Comparison of ENCODE assay signal across 8 mouse cellular contexts in genomic region chr8:72572507-72572906, GRCm38 (mm10). TPM values are rescaled to one million over a fixed set of nuclear protein-coding genes. Genes with fewer than 3 reads are reported as not detected.
DNase-seq lines count a peak whose midpoint lies in the region; ATAC-seq and TF ChIP-seq lines count a peak whose summit lies in the region.

No protein-coding gene starts in this region.

- H3K4me3 ChIP-seq in cerebellum, adult 2 months (replicated peaks; ENCODE audit: insufficient read depth, low read depth, low read length) = peak overlapping the region; percentile 97
- peak overlapping the region; percentile 76 for H3K4me3 ChIP-seq in G1E (ENCODE audit: low read depth, low read length)
- peak overlapping the region; percentile 90 for H3K4me3 ChIP-seq in gastrocnemius, adult 2 months
- H3K4me3 ChIP-seq in intestine, embryonic 16.5 days (ENCODE audit: low read length) = peak overlapping the region; percentile 73
- peak overlapping the region; percentile 79 for H3K4me3 ChIP-seq in olfactory bulb, adult 2 months (ENCODE audit: insufficient read depth, low read depth, low read length)

- TF ChIP-seq POLR2A in cerebellum, adult 2 months (IDR thresholded peaks at IDR 0.05; ENCODE audit: borderline replicate concordance, insufficient read depth, low read length) = no peak
- TF ChIP-seq POLR2A in olfactory bulb, adult 2 months (IDR thresholded peaks at IDR 0.05; ENCODE audit: insufficient read depth, low read depth, low read length) = no peak

- peak overlapping the region; percentile 79 for H3K9ac ChIP-seq in intestine, embryonic 16.5 days (ENCODE audit: low read depth, low read length)

- H3K27me3 ChIP-seq in cerebellum, adult 2 months (ENCODE audit: control insufficient read depth, insufficient read depth, low read length) = no peaks in the 10 kb centered on the region
- no peaks in the 10 kb centered on the region for H3K27me3 ChIP-seq in G1E (ENCODE audit: insufficient read depth, low read length)
- no peaks in the 10 kb centered on the region for H3K27me3 ChIP-seq in intestine, embryonic 16.5 days (replicated peaks; ENCODE audit: control insufficient read depth, insufficient read depth, low read length)

- no peaks in the 10 kb centered on the region for H3K9me3 ChIP-seq in G1E (replicated peaks)
- H3K9me3 ChIP-seq in intestine, embryonic 16.5 days (ENCODE audit: control insufficient read depth, low read length) = no peaks in the 10 kb centered on the region

- under 1% methylated on average over 10 of the region's 10 CpGs for WGBS in cerebellum, adult 2 months
- WGBS in intestine, embryonic 16.5 days = 5% methylated on average over 10 of the region's 10 CpGs
- WGBS in olfactory bulb, adult 2 months = 3% methylated on average over 10 of the region's 10 CpGs

- no peak for DNase-seq in cerebellum, adult 2 months
- no peak for DNase-seq in G1E (ENCODE audit: low spot score)
- peak; percentile 89 for DNase-seq in gastrocnemius, adult 2 months
- DNase-seq in urinary bladder, adult 18-20 months (ENCODE audit: low spot score in 2 of 2) = no peak
- DNase-seq in spleen, postnatal 4 days (ENCODE audit: low spot score in 2 of 2) = no peak

- TF ChIP-seq CTCF in cerebellum, adult 2 months (IDR thresholded peaks at IDR 0.05; ENCODE audit: borderline replicate concordance, insufficient read depth, low read depth, low read length) = no peak
- TF ChIP-seq CTCF in G1E (IDR thresholded peaks at IDR 0.05; ENCODE audit: low read depth, low read length) = no peak
- no peak for TF ChIP-seq CTCF in gastrocnemius, adult 2 months (IDR thresholded peaks at IDR 0.05)
- no peak for TF ChIP-seq CTCF in olfactory bulb, adult 2 months (IDR thresholded peaks at IDR 0.05; ENCODE audit: insufficient read depth, low read depth, low read length)

- H3K4me2 ChIP-seq in intestine, embryonic 16.5 days (ENCODE audit: low read depth, low read length) = peak overlapping the region; percentile 94

- H3K36me3 ChIP-seq in G1E (replicated peaks) = peaks cover 26% of the 10 kb centered on the region
- no peaks in the 10 kb centered on the region; the same call in 1 of the 2 replicates for H3K36me3 ChIP-seq in intestine, embryonic 16.5 days (ENCODE audit: control insufficient read depth, insufficient read depth, low read length)

- peak overlapping the region; percentile 39 for H3K27ac ChIP-seq in cerebellum, adult 2 months (ENCODE audit: insufficient read depth, low read length)
- peak overlapping the region; percentile 99 for H3K27ac ChIP-seq in gastrocnemius, adult 2 months
- no peak overlapping the region for H3K27ac ChIP-seq in intestine, embryonic 16.5 days (ENCODE audit: low read length)
- peak overlapping the region; percentile 82; the same call in 1 of the 2 replicates for H3K27ac ChIP-seq in olfactory bulb, adult 2 months (ENCODE audit: insufficient read depth, low read depth, low read length)

- no peak for ATAC-seq in cerebellum, adult (ENCODE audit: insufficient number of reproducible peaks, low FRiP score, low TSS enrichment)
- ATAC-seq in G1E (ENCODE audit: extremely low read depth, insufficient number of reproducible peaks, low FRiP score, poor library complexity, severe bottlenecking) = no peak
- ATAC-seq in intestine, embryonic 16.5 days = no peak

- peaks cover 11% of the 10 kb centered on the region for H3K4me1 ChIP-seq in cerebellum, adult 2 months (ENCODE audit: control insufficient read depth, insufficient read depth, low read length)
- peaks cover 39% of the 10 kb centered on the region for H3K4me1 ChIP-seq in G1E (ENCODE audit: insufficient read depth, low read depth, low read length)
- H3K4me1 ChIP-seq in intestine, embryonic 16.5 days (ENCODE audit: control insufficient read depth, insufficient read depth, low read length) = peaks cover 19% of the 10 kb centered on the region
- peaks cover 15% of the 10 kb centered on the region for H3K4me1 ChIP-seq in olfactory bulb, adult 2 months (ENCODE audit: control insufficient read depth, insufficient read depth, low read length)

- intact Hi-C loops in gastrocnemius, adult 2 months (cut with DNase I) = loop anchor here (1.0 kb wide), 1 partner anchor 73 kb away; no protein-coding TSS in a partner anchor

RNA-seq across cellular contexts. Expression of gene Tmem38a, which starts 0.7 kb away (rescaled TPM):
- polyA plus RNA-seq in cerebellum, adult 2 months (2012; rRNA removed) = 107 and 111 TPM in 2 replicates
- total RNA-seq in G1E (2014; fragmentation: Nextera tagmentation) (3.3 and 3.5 TPM in 2 replicates), G1E (2017) (1.6 and 2.6 TPM in 2 replicates)
- polyA plus RNA-seq in G1E (2012) = 2.8 and 3.1 TPM in 2 replicates
- total RNA-seq in gastrocnemius, adult 2 months (2021) = 1,000 to 10,000 TPM; 1,184 to 1,285 TPM
- 12.1 and 12.2 TPM in 2 replicates for polyA plus RNA-seq in intestine, embryonic 16.5 days (2015; fragmentation: Nextera tagmentation; extraction: Ambion mirVana)
- not detected in 2 replicates for polyA plus RNA-seq in olfactory bulb, adult 2 months (2012; ENCODE audit: insufficient read depth, insufficient read length, low replicate concordance, missing spikeins)

RNA-seq across cellular contexts. Expression of gene Smim7, which starts 1.6 kb away (rescaled TPM):
- 72.3 and 73.7 TPM in 2 replicates for polyA plus RNA-seq in cerebellum, adult 2 months (2012; rRNA removed)
- total RNA-seq in G1E (2014; fragmentation: Nextera tagmentation) (26.8 and 36.6 TPM in 2 replicates), G1E (2017) (30.6 and 32.9 TPM in 2 replicates)
- 14.3 and 15.8 TPM in 2 replicates for polyA plus RNA-seq in G1E (2012)
- total RNA-seq in gastrocnemius, adult 2 months (2021) = 10 to 100 TPM; 64.8 to 65.9 TPM
- 114 and 121 TPM in 2 replicates for polyA plus RNA-seq in intestine, embryonic 16.5 days (2015; fragmentation: Nextera tagmentation; extraction: Ambion mirVana)
- polyA plus RNA-seq in olfactory bulb, adult 2 months (2012; ENCODE audit: insufficient read depth, insufficient read length, low replicate concordance, missing spikeins) = not detected in 2 replicates

RNA-seq across cellular contexts. Expression of gene Med26, which starts 24.4 kb away (rescaled TPM):
- polyA plus RNA-seq in cerebellum, adult 2 months (2012; rRNA removed) = 9.6 and 10.3 TPM in 2 replicates
- total RNA-seq in G1E (2014; fragmentation: Nextera tagmentation) (14.8 and 17.9 TPM in 2 replicates), G1E (2017) (6.9 and 7.6 TPM in 2 replicates)
- 43.8 and 61.3 TPM in 2 replicates for polyA plus RNA-seq in G1E (2012)
- 10 to 100 TPM in 1 of 2 experiments, 1 to 10 TPM in 1; 7.0 to 17.2 TPM for total RNA-seq in gastrocnemius, adult 2 months (2021)
- 13.5 and 14.2 TPM in 2 replicates for polyA plus RNA-seq in intestine, embryonic 16.5 days (2015; fragmentation: Nextera tagmentation; extraction: Ambion mirVana)
- polyA plus RNA-seq in olfactory bulb, adult 2 months (2012; ENCODE audit: insufficient read depth, insufficient read length, low replicate concordance, missing spikeins) = not detected in 2 replicates

Comparison
In these comparisons a context has a peak if more than half of its experiments do, and no peak if none do; other contexts are left out.
1. RNA of gene Smim7, which starts 1.6 kb away (polyA plus RNA-seq): 114 to 121 TPM in intestine, embryonic 16.5 days, 72.3 to 73.7 TPM in cerebellum, adult 2 months and 14.3 to 15.8 TPM in G1E; not detected in olfactory bulb, adult 2 months; every median in the first group is over 10 times any median in the second.
2. Peak in every context shown above with its lines, with median percentiles within 50 percentile points of each other: H3K4me3 ChIP-seq.